Mouse (Mus musculus) liver, adult (tissue): ENCODE measurements around the gene Snrpa1.

Experiments
- GATA4 ChIP-seq: IDR thresholded peaks from 2 replicates; pipeline ENCODE4 v1.6.1; 2014; ENCODE audit warnings: mild to moderate bottlenecking, low read length; ENCODE audit not compliant: insufficient replicate concordance

Snrpa1 gene

GRCm38 (mm10) chr7:66053946-66054483, 4.8 kb upstream of the Snrpa1 start:
- TF ChIP-seq GATA4: no peak

DNA sequence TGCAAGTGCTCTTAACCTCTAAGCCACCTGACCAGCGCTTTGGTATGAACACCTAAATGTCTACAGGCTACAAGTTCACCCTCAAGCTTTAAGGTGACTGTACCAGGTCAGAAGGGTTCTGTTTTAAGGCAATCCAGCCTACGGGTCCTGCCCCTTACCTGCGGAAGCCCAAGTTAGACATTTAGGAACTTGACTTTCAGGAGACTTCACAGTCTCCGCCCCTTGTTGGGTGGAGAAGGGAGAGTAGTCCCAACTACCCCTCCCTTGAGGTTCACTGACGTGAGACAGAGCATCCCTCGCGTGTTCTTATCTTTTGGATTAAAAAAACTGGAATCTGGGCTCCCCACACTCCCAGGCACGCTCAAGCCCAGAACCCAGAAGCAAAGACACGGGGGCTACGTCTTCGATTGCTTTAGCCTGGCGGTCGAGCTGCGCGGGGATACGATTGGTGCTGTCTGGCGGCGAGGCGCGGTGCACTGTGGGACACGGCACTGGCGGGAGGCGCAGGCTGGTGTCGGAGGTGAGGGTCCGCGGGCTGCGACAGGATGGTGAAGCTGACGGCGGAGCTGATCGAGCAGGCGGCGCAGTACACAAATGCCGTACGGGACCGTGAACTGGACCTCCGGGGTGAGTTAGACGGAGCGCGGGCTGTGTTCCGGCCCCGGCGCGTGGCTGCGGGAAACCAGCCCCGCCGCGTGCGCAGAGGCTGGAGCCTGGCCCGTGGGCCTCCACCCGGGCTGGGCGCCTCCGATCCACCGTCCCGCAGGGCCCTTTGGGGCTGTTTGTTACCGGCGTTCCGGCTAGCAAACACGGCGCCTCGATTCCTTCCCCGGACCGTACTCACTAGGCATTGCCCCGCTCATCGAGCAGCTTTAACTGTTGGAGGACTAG, 1.5 kb downstream of the Snrpa1 start:
- no peak for TF ChIP-seq GATA4

GRCm38 (mm10) chr7:66061057-66061456, 2.3 kb downstream of the Snrpa1 start:
- no peak for TF ChIP-seq GATA4

DNA sequence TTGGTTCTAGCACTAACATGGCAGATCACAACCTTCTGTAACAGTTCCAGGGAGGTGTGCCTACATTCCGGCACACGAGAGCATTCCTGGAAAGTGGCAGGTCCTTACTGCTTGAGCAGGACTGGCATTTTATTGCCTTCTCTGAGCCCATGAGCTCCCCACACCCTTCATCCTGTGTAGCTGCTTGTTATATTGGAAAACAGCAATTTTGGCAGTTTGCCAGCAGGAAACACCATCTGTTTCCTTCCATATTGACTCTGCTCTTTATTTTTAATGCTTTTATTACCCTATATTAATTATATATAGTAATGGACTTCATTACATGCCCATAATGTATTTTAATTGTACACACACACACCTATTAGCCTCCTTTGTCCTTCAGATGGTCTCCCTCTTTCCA, 17.6 kb downstream of the Snrpa1 start:
- TF ChIP-seq GATA4: no peak

- TF ChIP-seq GATA4: peak; percentile 10; the same call in 1 of the 2 replicates
These were observed 20.8 kb downstream of the Snrpa1 start, which contains the start of gene Selenos for GRCm38 (mm10) chr7:66079364-66080230. Selenos (plus strand) TSS chr7:66079649.

GRCm38 (mm10) chr7:66080231-66080613, 21.4 kb downstream of the Snrpa1 start:
- no peak for TF ChIP-seq GATA4

DNA sequence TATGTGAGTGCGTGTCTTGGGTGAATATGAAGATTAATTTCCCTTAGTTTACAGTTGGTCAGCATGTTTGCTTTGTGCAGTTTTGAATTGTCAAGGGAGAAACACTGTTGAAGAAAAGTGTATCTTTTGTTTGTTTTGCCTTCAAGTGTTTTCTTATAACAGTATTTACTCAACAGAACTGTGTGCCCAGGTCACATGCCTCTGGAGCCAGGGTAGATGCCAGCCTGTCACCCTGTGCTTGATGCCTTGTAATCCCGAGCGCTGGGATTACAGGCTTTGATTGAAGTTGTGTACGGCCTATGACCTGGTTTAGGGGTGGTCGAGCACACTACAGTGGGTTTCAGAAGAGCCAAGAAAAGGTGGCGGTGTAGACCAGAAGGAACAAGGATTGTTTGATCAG, 25.0 kb downstream of the Snrpa1 start:
- no peak for TF ChIP-seq GATA4

GRCm38 (mm10) chr7:66084546-66084945, 25.7 kb downstream of the Snrpa1 start:
- TF ChIP-seq GATA4: no peak

DNA sequence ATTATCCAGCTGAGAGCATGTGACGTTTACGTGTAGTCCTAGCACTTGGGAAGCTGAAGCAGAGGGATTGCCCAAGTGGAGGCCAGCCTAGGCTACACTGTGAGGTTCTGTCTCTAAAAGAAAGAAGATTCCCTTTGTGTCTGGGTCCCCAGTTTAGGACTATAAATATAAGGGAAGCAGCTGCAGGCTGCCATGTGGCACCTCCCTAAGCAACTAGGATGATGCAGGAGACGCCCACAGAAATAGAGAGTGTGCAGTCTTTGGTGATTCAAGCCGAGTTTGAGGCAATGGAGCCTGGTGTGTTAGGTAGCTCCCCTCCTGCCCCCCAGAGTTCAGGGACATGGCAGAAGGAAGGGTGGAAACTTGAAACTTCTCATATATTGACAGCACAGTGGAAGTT, 28.8 kb downstream of the Snrpa1 start:
- no peak for TF ChIP-seq GATA4

- TF ChIP-seq GATA4: no peak
These were observed 29.3 kb downstream of the Snrpa1 start for GRCm38 (mm10) chr7:66088077-66088476.

DNA sequence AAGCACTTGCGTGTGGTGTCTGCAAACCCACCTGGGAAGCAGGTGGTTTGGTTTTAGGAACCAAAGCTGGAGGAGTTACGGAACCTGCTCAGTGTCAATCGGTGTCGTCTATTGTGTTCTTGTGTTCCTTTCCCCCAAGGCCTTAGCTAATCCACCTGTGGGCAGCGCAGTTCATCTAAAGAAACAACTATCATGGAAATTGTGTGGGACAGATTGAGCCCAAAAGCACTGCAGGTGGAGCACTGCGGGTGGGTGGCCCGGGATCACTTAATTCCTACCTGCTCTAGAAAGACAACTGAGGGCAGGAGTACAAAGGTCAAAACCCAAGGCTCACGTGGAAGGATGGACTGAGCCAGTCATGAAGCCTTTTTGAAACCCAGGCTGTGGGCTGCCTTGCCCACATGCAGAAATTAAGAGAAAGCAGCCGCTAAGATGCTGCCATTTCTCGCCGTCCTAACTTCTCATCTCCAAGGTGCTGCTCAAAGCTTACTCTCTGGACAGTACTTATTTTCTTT, 31.9 kb downstream of the Snrpa1 start:
- TF ChIP-seq GATA4: no peak

GRCm38 (mm10) chr7:66091553-66091952, 32.8 kb downstream of the Snrpa1 start:
- TF ChIP-seq GATA4: no peak

GRCm38 (mm10) chr7:66092656-66093055, 33.9 kb downstream of the Snrpa1 start:
- no peak for TF ChIP-seq GATA4

DNA sequence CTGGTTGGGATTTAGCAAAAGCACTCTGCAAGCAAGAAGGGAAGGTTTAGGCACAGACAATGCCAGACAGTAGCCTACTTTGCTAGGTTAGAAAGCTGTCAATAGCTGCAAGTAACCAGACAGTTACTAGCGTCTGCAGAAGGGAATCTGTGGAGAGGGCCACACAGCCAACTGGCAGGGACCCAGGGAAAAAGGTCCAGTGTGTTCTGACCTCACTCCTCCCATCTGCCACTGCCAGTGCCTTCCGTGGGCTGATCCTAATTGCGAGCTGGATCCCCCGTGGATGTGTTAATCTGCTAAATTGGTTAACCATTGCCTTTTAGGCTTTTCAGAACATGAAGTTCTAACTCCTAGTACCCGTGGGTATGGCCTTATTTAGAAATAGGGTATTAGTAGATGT, 35.3 kb downstream of the Snrpa1 start:
- TF ChIP-seq GATA4: no peak

- no peak for TF ChIP-seq GATA4
These were observed 40.0 kb downstream of the Snrpa1 start for GRCm38 (mm10) chr7:66098803-66099202.

DNA sequence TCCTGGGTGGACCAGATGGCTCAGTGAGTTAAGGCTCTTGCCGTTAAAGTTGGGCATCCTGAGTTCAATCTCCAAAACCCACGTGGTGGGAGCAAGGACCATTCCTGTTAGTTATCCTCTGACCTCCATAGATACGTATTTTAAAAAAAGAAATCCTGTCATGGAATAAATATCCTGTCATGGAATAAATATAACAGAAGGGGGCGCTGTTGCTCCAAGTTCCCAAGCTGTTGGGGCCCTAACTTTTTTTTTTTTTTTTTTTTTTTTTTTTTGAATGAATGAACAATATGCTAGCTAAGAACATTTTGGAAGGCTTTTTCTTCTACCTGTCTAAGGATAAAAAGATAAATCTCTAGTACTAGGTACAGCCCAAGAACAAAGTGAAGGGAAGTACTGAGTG, 43.1 kb downstream of the Snrpa1 start:
- TF ChIP-seq GATA4: no peak

DNA sequence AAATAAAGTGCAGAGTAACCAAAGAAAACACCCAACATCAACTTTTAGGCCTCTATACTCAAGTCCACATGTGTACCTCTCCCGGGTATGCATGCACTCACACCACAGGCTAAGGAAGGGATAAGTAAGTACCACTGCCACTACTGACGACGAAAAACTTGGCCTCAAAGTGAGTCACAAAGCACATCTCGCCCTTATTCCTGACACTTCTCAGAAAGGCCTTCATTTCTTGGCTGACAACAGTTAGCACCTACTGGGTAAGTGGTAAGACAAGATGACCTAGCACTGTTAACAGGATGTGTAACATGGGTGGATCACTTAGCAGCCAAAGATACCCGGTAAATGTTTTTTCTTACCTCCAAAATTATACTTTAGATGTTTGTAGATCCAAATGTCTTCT, 45.7 kb downstream of the Snrpa1 start:
- no peak for TF ChIP-seq GATA4
